Mouse (Mus musculus): ENCODE results near the gene Zfand3.

- TF ChIP-seq CTCF (IDR thresholded peaks at IDR 0.05; ENCODE audit: control insufficient read depth, insufficient read depth, insufficient replicate concordance, low read depth, low read length) (no peak), POLR2A (IDR thresholded peaks at IDR 0.05; ENCODE audit: control insufficient read depth, low read depth, low read length) (no peak)
Observed at GRCm38 (mm10) chr17:30129220-30129619, 124.7 kb downstream of the Zfand3 start.
